Mouse (Mus musculus): ENCODE measurements around the gene Eif3i. TPM values are rescaled to one million over a fixed set of nuclear protein-coding genes. Genes with fewer than 3 reads are reported as not detected.

The Eif3i gene
- polyA plus RNA-seq (2014; fragmentation: Nextera tagmentation; extraction: Ambion mirVana), result 329 and 341 TPM in 2 replicates

DNA sequence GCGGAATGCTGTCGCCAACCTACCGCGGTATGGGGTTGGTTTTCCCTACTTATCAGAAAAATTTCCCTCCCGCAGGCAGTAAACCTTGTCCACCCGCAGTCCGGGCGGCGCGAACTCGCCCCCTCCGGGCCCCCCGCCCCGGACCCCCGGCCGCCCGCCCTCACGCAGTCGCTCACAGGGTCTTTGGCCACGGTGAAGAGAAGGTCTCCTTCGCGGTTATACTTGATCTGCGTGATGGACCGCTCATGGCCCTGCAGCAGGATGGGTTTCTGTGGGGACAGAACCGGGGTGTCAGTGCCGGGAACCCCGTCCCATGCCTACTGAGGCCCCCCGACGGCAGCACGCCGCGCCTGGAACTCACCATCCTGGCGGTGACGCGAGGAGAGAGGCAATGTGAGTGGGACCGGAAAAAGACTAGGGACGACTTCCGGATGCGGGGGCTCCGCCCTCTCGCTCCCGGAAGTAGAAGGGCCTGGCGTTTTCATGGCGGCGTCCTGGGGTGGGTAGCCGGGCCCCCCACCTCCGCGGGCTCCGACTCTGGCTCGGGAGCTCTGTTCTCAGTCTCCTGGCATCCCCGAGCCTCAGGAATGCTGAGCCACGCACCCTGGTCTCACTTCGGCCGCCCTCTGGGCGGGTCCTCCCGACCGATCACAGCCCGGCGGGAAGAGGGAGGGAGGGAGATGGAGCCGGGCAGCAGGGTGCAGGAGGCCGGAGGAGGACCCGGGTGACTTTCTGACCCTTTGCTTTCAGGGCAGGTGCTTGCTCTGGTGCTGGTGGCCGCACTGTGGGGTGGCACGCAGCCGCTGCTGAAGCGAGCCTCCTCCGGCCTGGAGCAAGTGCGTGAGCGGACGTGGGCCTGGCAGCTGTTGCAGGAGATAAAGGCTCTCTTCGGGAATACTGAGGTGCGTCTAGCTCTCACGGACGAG lies at the start of gene Eif3i, which contains the start of gene Tmem234:
TSS of gene Eif3i (minus strand) at position 416 of the 926 bp plus-strand sequence.
TSS of gene Tmem234 (plus strand) at position 436 of the 926 bp plus-strand sequence.
- H3K4me3 ChIP-seq (ENCODE audit: low read depth, low read length), result peak within 1 kb of the TSS; percentile 94
- H3K9ac ChIP-seq (ENCODE audit: low read depth, low read length), result peak within 1 kb of the TSS; percentile 88
- H3K4me1 ChIP-seq (replicated peaks; ENCODE audit: control insufficient read depth, insufficient read depth, low read length), result peaks cover 23% of the 10 kb centered on the region
- peak within 1 kb of the TSS; percentile 80 for H3K27ac ChIP-seq (ENCODE audit: low read depth, low read length)
- no peaks in the 10 kb centered on the region for H3K27me3 ChIP-seq (replicated peaks; ENCODE audit: control insufficient read depth, insufficient read depth, low read length)
- H3K36me3 ChIP-seq (ENCODE audit: control insufficient read depth, insufficient read depth, low read length), result peaks cover 33% of the 10 kb centered on the region
- ATAC-seq (replicated peaks; ENCODE audit: low FRiP score) (peak; percentile 91), DNase-seq (ENCODE audit: low spot score) (peak; percentile 85)
- H3K4me2 ChIP-seq, result peak within 1 kb of the TSS; percentile 94
- H3K9me3 ChIP-seq (ENCODE audit: control insufficient read depth, low read length), result no peaks in the 10 kb centered on the region
- WGBS, result under 1% methylated on average over 74 of the region's 74 CpGs

DNA sequence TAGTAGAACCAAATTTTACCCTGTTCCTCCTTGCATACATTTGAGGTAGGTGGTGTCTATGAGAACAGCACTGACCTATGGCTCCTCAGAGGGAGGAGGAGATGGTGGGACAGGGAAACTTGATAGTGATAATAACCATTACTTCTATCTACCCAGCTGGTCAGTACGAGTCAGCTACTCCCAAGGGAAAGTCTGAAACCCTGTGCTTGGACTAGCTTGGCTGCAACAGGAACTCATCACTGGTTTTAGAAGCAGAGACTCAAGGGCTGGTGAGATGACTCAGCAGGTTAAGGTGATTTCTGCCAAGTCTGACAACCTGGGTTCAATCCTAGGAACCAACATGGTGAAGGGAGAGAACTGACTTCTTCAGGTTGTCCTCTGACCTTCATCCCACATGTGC lies 48.2 kb upstream of the Eif3i start:
- DNase-seq (ENCODE audit: low spot score), result no peak
- WGBS, result 67% methylated on average over 1 of the region's 1 CpGs
- H3K4me2 ChIP-seq, result no peak overlapping the region
- ATAC-seq (replicated peaks; ENCODE audit: low FRiP score), result no peak
- H3K36me3 ChIP-seq (ENCODE audit: control insufficient read depth, insufficient read depth, low read length), result peaks cover 55% of the 10 kb centered on the region
- no peak overlapping the region for H3K9ac ChIP-seq (ENCODE audit: low read depth, low read length)
- H3K4me1 ChIP-seq (replicated peaks; ENCODE audit: control insufficient read depth, insufficient read depth, low read length), result no peaks in the 10 kb centered on the region
- no peaks in the 10 kb centered on the region for H3K9me3 ChIP-seq (ENCODE audit: control insufficient read depth, low read length)
- no peak overlapping the region for H3K4me3 ChIP-seq (ENCODE audit: low read depth, low read length)
- H3K27me3 ChIP-seq (replicated peaks; ENCODE audit: control insufficient read depth, insufficient read depth, low read length), result no peaks in the 10 kb centered on the region
- H3K27ac ChIP-seq (ENCODE audit: low read depth, low read length), result no peak overlapping the region

- Histone ChIP-seq H3K27me3 (replicated peaks; ENCODE audit: control insufficient read depth, insufficient read depth, low read length) (no peaks in the 10 kb centered on the region), H3K4me3 (ENCODE audit: low read depth, low read length) (no peak overlapping the region), H3K4me1 (replicated peaks; ENCODE audit: control insufficient read depth, insufficient read depth, low read length) (0 out of 2 replicates have a peak, but pooled peaks cover 5% of the 10 kb centered on the region), H3K4me2 (no peak overlapping the region), H3K9ac (ENCODE audit: low read depth, low read length) (no peak overlapping the region), H3K9me3 (ENCODE audit: control insufficient read depth, low read length) (no peaks in the 10 kb centered on the region), H3K36me3 (ENCODE audit: control insufficient read depth, insufficient read depth, low read length) (peaks cover 33% of the 10 kb centered on the region), H3K27ac (ENCODE audit: low read depth, low read length) (no peak overlapping the region)
- WGBS, result 74% methylated on average over 6 of the region's 6 CpGs
- DNase-seq (ENCODE audit: low spot score) (no peak), ATAC-seq (replicated peaks; ENCODE audit: low FRiP score) (no peak)
These were observed 44.8 kb upstream of the Eif3i start for GRCm38 (mm10) chr4:129645204-129645603.

GRCm38 (mm10) chr4:129641756-129642155 lies 41.3 kb upstream of the Eif3i start:
- H3K27ac ChIP-seq (ENCODE audit: low read depth, low read length), result peak overlapping the region; percentile 26; the same call in 1 of the 2 replicates

GRCm38 (mm10) chr4:129640638-129641467 lies 40.4 kb upstream of the Eif3i start, which contains the start of gene Txlna:
Gene Txlna, minus strand, starts transcription at chr4:129641065.
- H3K9ac ChIP-seq (ENCODE audit: low read depth, low read length), result peak within 1 kb of the TSS; percentile 75
- ATAC-seq (replicated peaks; ENCODE audit: low FRiP score) (peak; percentile 92), DNase-seq (ENCODE audit: low spot score) (peak; percentile 96)
- H3K9me3 ChIP-seq (ENCODE audit: control insufficient read depth, low read length), result no peaks in the 10 kb centered on the region
- WGBS, result 1% methylated on average over 60 of the region's 60 CpGs
- H3K36me3 ChIP-seq (ENCODE audit: control insufficient read depth, insufficient read depth, low read length), result peaks cover 35% of the 10 kb centered on the region
- peak within 1 kb of the TSS; percentile 91 for H3K4me2 ChIP-seq
- no peaks in the 10 kb centered on the region for H3K27me3 ChIP-seq (replicated peaks; ENCODE audit: control insufficient read depth, insufficient read depth, low read length)
- peak within 1 kb of the TSS; percentile 82 for H3K27ac ChIP-seq (ENCODE audit: low read depth, low read length)
- H3K4me3 ChIP-seq (ENCODE audit: low read depth, low read length), result peak within 1 kb of the TSS; percentile 72
- peaks cover 16% of the 10 kb centered on the region for H3K4me1 ChIP-seq (replicated peaks; ENCODE audit: control insufficient read depth, insufficient read depth, low read length)

More at GRCm38 (mm10) chr4:129641756-129642155, 41.3 kb upstream of the Eif3i start:
- peaks cover 16% of the 10 kb centered on the region for H3K4me1 ChIP-seq (replicated peaks; ENCODE audit: control insufficient read depth, insufficient read depth, low read length)
- no peak for DNase-seq (ENCODE audit: low spot score)
- H3K36me3 ChIP-seq (ENCODE audit: control insufficient read depth, insufficient read depth, low read length), result peaks cover 33% of the 10 kb centered on the region
- peak overlapping the region; percentile 44 for H3K9ac ChIP-seq (ENCODE audit: low read depth, low read length)
- H3K4me2 ChIP-seq, result peak overlapping the region; percentile 91
- no peak for ATAC-seq (replicated peaks; ENCODE audit: low FRiP score)
- 60% methylated on average over 5 of the region's 5 CpGs for WGBS
- H3K9me3 ChIP-seq (ENCODE audit: control insufficient read depth, low read length), result no peaks in the 10 kb centered on the region
- no peaks in the 10 kb centered on the region for H3K27me3 ChIP-seq (replicated peaks; ENCODE audit: control insufficient read depth, insufficient read depth, low read length)
- H3K4me3 ChIP-seq (ENCODE audit: low read depth, low read length), result peak overlapping the region; percentile 23; the same call in 1 of the 2 replicates

- DNase-seq (ENCODE audit: low spot score) (peak; percentile 49), ATAC-seq (replicated peaks; ENCODE audit: low FRiP score) (no peak)
- Histone ChIP-seq H3K4me3 (ENCODE audit: low read depth, low read length) (peak overlapping the region; percentile 72), H3K27me3 (replicated peaks; ENCODE audit: control insufficient read depth, insufficient read depth, low read length) (no peaks in the 10 kb centered on the region), H3K27ac (ENCODE audit: low read depth, low read length) (peak overlapping the region; percentile 82), H3K9ac (ENCODE audit: low read depth, low read length) (peak overlapping the region; percentile 75), H3K4me1 (replicated peaks; ENCODE audit: control insufficient read depth, insufficient read depth, low read length) (peaks cover 16% of the 10 kb centered on the region), H3K4me2 (peak overlapping the region; percentile 91), H3K36me3 (ENCODE audit: control insufficient read depth, insufficient read depth, low read length) (peaks cover 35% of the 10 kb centered on the region), H3K9me3 (ENCODE audit: control insufficient read depth, low read length) (no peaks in the 10 kb centered on the region)
- 7% methylated on average over 17 of the region's 17 CpGs for WGBS
These were observed 39.7 kb upstream of the Eif3i start for GRCm38 (mm10) chr4:129640101-129640637.

DNA sequence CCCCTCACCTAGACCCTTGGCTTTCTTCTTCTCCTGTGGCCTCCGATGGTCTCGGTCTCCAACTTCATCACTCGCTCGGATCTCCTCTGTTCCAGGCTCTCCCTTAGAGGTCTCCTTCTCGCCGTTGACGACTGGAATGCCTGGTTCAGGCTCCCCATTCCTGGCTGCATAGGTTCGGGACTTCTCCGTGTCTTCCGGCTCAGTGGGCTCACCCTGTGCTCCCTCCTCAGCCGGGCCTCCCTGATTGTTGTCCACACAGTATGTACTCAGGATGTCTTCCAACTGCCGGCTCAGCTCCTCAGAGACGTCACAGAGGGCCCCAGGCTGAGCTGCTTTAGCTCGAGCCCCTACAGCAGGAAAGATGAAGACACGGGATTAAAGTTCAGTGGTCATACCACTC lies 38.8 kb upstream of the Eif3i start:
- no peak for ATAC-seq (replicated peaks; ENCODE audit: low FRiP score)
- no peaks in the 10 kb centered on the region for H3K27me3 ChIP-seq (replicated peaks; ENCODE audit: control insufficient read depth, insufficient read depth, low read length)
- H3K4me3 ChIP-seq (ENCODE audit: low read depth, low read length), result peak overlapping the region; percentile 72
- H3K9me3 ChIP-seq (ENCODE audit: control insufficient read depth, low read length), result no peaks in the 10 kb centered on the region
- 89% methylated on average over 15 of the region's 15 CpGs for WGBS
- peak overlapping the region; percentile 91 for H3K4me2 ChIP-seq
- peak overlapping the region; percentile 82; the same call in 1 of the 2 replicates for H3K27ac ChIP-seq (ENCODE audit: low read depth, low read length)
- peaks cover 39% of the 10 kb centered on the region for H3K36me3 ChIP-seq (ENCODE audit: control insufficient read depth, insufficient read depth, low read length)
- peak overlapping the region; percentile 75 for H3K9ac ChIP-seq (ENCODE audit: low read depth, low read length)
- DNase-seq (ENCODE audit: low spot score), result no peak
- peaks cover 20% of the 10 kb centered on the region for H3K4me1 ChIP-seq (replicated peaks; ENCODE audit: control insufficient read depth, insufficient read depth, low read length)

DNA sequence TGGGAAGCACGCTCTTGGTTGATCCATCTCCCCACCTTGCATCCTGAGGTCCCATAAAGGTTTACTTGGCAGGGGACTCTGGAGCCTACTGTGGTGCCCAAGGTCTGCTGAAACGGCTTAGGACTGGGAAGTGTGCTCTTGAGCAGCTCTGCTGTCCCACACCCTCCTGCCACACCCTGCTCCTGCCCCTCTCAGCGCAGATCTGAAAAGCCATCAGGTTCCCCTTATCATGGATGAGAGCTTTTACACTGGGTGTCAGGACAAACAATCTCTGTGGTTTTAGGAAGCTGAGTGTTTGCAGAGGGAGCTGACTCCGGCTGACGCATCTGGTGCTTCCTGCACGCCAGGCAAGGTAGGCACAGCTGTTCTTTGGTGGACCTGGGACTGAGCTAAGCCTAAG lies 33.4 kb upstream of the Eif3i start:
- peak; percentile 70 for ATAC-seq (replicated peaks; ENCODE audit: low FRiP score)
- WGBS, result 69% methylated on average over 6 of the region's 6 CpGs

More for the DNA sequence above, 33.4 kb upstream of the Eif3i start:
- no peak overlapping the region for H3K4me3 ChIP-seq (ENCODE audit: low read depth, low read length)
- DNase-seq (ENCODE audit: low spot score), result no peak
- H3K27me3 ChIP-seq (replicated peaks; ENCODE audit: control insufficient read depth, insufficient read depth, low read length), result no peaks in the 10 kb centered on the region
- peaks cover 77% of the 10 kb centered on the region for H3K36me3 ChIP-seq (ENCODE audit: control insufficient read depth, insufficient read depth, low read length)
- peaks cover 14% of the 10 kb centered on the region for H3K4me1 ChIP-seq (replicated peaks; ENCODE audit: control insufficient read depth, insufficient read depth, low read length)
- no peaks in the 10 kb centered on the region for H3K9me3 ChIP-seq (ENCODE audit: control insufficient read depth, low read length)
- H3K9ac ChIP-seq (ENCODE audit: low read depth, low read length), result no peak overlapping the region
- no peak overlapping the region for H3K27ac ChIP-seq (ENCODE audit: low read depth, low read length)
- no peak overlapping the region; the same call in 1 of the 2 replicates for H3K4me2 ChIP-seq
